Mouse (Mus musculus): ENCODE measurements around the gene Olfr659.

Gene Olfr659

GRCm38 (mm10) chr7:104666453-104666852, at the start of gene Olfr659:
Olfr659 (plus strand) TSS chr7:104666753.
- in situ Hi-C loops (cut with MboI, MseI), result no loop called here

- in situ Hi-C loops (cut with MboI, MseI), result no loop called here
Observed at GRCm38 (mm10) chr7:104624494-104624893, 42.1 kb upstream of the Olfr659 start, which contains the start of gene Olfr657. Olfr657 (plus strand) TSS chr7:104624794.

GRCm38 (mm10) chr7:104646841-104647482, 19.6 kb upstream of the Olfr659 start, which contains the start of gene Olfr658:
Olfr658 (minus strand) TSS chr7:104647305.
- in situ Hi-C loops (cut with MboI, MseI), result no loop called here

GRCm38 (mm10) chr7:104686201-104686600, 19.6 kb downstream of the Olfr659 start, which contains the start of gene Olfr661:
Olfr661 (plus strand) TSS chr7:104686501.
- in situ Hi-C loops (cut with MboI, MseI), result no loop called here
